Comparison of ENCODE assay signal across 8 mouse cellular contexts in genomic region chr11:24049226-24050031, GRCm38 (mm10). TPM values are rescaled to one million over a fixed set of nuclear protein-coding genes. Genes with fewer than 3 reads are reported as not detected.
DNase-seq lines count a peak whose midpoint lies in the region; ATAC-seq lines count a peak whose summit lies in the region.

No protein-coding gene starts in this region.

- peak overlapping the region; percentile 67 for H3K4me2 ChIP-seq in hindbrain, embryonic 15.5 days

- H3K9me3 ChIP-seq in hindbrain, embryonic 15.5 days, result no peaks in the 10 kb centered on the region

- peak overlapping the region; percentile 53 for H3K9ac ChIP-seq in hindbrain, embryonic 15.5 days

- H3K27me3 ChIP-seq in hindbrain, embryonic 15.5 days, result no peaks in the 10 kb centered on the region

- ATAC-seq in hindbrain, embryonic 15.5 days (ENCODE audit: low FRiP score, low read depth), result peak; percentile 84
- peak; percentile 98 for ATAC-seq in megakaryocyte, adult 5-6 weeks (ENCODE audit: poor library complexity, severe bottlenecking)

- peaks cover 6% of the 10 kb centered on the region for H3K4me1 ChIP-seq in hindbrain, embryonic 15.5 days (replicated peaks)

- peak; percentile 61 for DNase-seq in T-cell, adult 2 months (ENCODE audit: low spot score)
- DNase-seq in cerebellum, postnatal 25 days, result peak; percentile 76 to 84
- DNase-seq in frontal cortex, postnatal 36 days (ENCODE audit: low spot score in 2 of 2), result peak; percentile 87 to 88
- peak; percentile 82 to 92 for DNase-seq in left cerebral cortex, adult 18-20 months (ENCODE audit: low spot score in 2 of 2)
- peak; percentile 86 to 90 for DNase-seq in right cerebral cortex, adult 2 months (ENCODE audit: low spot score in 2 of 2)
- peak; percentile 72 for DNase-seq in urinary bladder, postnatal 14 days (ENCODE audit: low spot score)

- no peaks in the 10 kb centered on the region for H3K36me3 ChIP-seq in hindbrain, embryonic 15.5 days

- peak overlapping the region; percentile 56; the same call in 1 of the 2 replicates for H3K27ac ChIP-seq in hindbrain, embryonic 15.5 days (replicated peaks)

- 5% methylated on average over 28 of the region's 28 CpGs for WGBS in hindbrain, embryonic 15.5 days

- peak overlapping the region; percentile 49 for H3K4me3 ChIP-seq in hindbrain, embryonic 15.5 days

RNA-seq across cellular contexts. Expression of gene A830031A19Rik, which starts 25.4 kb away (rescaled TPM):
- polyA plus RNA-seq in hindbrain, embryonic 15.5 days (2015; fragmentation: Nextera tagmentation; extraction: Ambion mirVana), result not detected in 2 replicates
- 1 to 10 TPM; 1.1 to 1.4 TPM for total RNA-seq in left cerebral cortex, adult 18-20 months (2021)
- not detected in 2 replicates for total RNA-seq in megakaryocyte, adult 5-6 weeks (2015)
- total RNA-seq in megakaryocyte, adult 5-6 weeks (2017), result not detected in 2 replicates

RNA-seq across cellular contexts. Expression of gene Bcl11a, which starts 28.4 kb away (rescaled TPM):
- 93.1 and 116 TPM in 2 replicates for polyA plus RNA-seq in hindbrain, embryonic 15.5 days (2015; fragmentation: Nextera tagmentation; extraction: Ambion mirVana)
- total RNA-seq in left cerebral cortex, adult 18-20 months (2021), result 10 to 100 TPM; 87.2 to 93.6 TPM
- 31.4 and 33.7 TPM in 2 replicates for total RNA-seq in megakaryocyte, adult 5-6 weeks (2015)
- 16.2 and 34.6 TPM in 2 replicates for total RNA-seq in megakaryocyte, adult 5-6 weeks (2017)

Comparison
In these comparisons a context has a peak if more than half of its experiments do, and no peak if none do; other contexts are left out.
1. Peak in every context shown above with its lines: DNase-seq, ATAC-seq, H3K4me3 ChIP-seq and H3K27ac ChIP-seq.